In the genomic region with DNA sequence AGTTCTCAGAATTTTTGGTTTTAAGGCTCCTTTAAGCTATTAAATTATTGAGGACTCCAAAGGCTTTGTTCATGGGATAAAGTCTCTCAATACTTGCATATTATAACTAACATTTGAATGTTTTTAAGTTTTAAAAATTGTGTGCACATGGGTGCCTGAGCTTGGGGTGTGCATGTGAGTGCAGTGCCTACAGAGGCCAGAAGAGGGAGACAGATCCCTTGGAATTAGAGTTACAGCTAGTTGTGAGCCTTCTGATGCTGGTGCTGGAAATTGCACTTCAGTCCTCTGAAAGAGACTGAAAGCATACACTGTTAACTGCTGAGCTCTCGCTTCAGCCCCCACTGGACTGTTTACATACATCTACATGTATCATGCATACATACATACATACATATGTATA, we compare ENCODE assay signal across 8 mouse cellular contexts.
DNase-seq lines count a peak whose midpoint lies in the region; ATAC-seq lines count a peak whose summit lies in the region.

No protein-coding gene starts in this region.

- H3K4me3 ChIP-seq in heart, embryonic 12.5 days = no peak overlapping the region
- no peak overlapping the region for H3K4me3 ChIP-seq in embryonic facial prominence, embryonic 11.5 days (ENCODE audit: low read depth, low read length)

- H3K4me2 ChIP-seq in heart, embryonic 12.5 days = no peak overlapping the region
- H3K4me2 ChIP-seq in embryonic facial prominence, embryonic 11.5 days (ENCODE audit: low read depth, low read length) = no peak overlapping the region

- peaks cover 13% of the 10 kb centered on the region for H3K4me1 ChIP-seq in heart, embryonic 12.5 days (replicated peaks)
- H3K4me1 ChIP-seq in embryonic facial prominence, embryonic 11.5 days (ENCODE audit: control insufficient read depth, insufficient read depth, low read length) = 0 out of 2 replicates have a peak, but pooled peaks cover 2% of the 10 kb centered on the region

- intact Hi-C loops in heart, postnatal 14 days (cut with DNase I) = loop anchor here (2.0 to 5.0 kb wide), 2 partner anchors 100 to 265 kb away; a partner anchor contains a TSS

- H3K9ac ChIP-seq in heart, embryonic 12.5 days = no peak overlapping the region
- H3K9ac ChIP-seq in embryonic facial prominence, embryonic 11.5 days (replicated peaks; ENCODE audit: low read length) = no peak overlapping the region

- H3K27ac ChIP-seq in heart, embryonic 12.5 days (ENCODE audit: poor library complexity, severe bottlenecking) = no peak overlapping the region
- H3K27ac ChIP-seq in embryonic facial prominence, embryonic 11.5 days (replicated peaks; ENCODE audit: low read depth, low read length) = no peak overlapping the region

- DNase-seq in heart, postnatal 14 days = peak; percentile 13 to 25
- DNase-seq in A20 (ENCODE audit: low read depth, low spot score) (peak; percentile 64), MEL-GATA-1-ER (ENCODE audit: extremely low read depth, low read depth) (peak; percentile 29)
- DNase-seq in embryonic facial prominence, embryonic 11.5 days (ENCODE audit: low spot score) = peak; percentile 30
- DNase-seq in naive thymus-derived CD4-positive, alpha-beta T cell, adult 2 months (ENCODE audit: low read depth) = peak; percentile 59
- DNase-seq in ovary, postnatal 10 days (ENCODE audit: low spot score) = no peak
- DNase-seq in urinary bladder, postnatal 4 days (ENCODE audit: low spot score in 2 of 2) = no peak

- no peaks in the 10 kb centered on the region for H3K36me3 ChIP-seq in heart, embryonic 12.5 days
- H3K36me3 ChIP-seq in embryonic facial prominence, embryonic 11.5 days (replicated peaks; ENCODE audit: control insufficient read depth, insufficient read depth, low read depth, low read length) = no peaks in the 10 kb centered on the region

- 95% methylated on average over 1 of the region's 1 CpGs for WGBS in heart, embryonic 12.5 days
- 97% methylated on average over 1 of the region's 1 CpGs for WGBS in embryonic facial prominence, embryonic 11.5 days

- H3K27me3 ChIP-seq in heart, embryonic 12.5 days (replicated peaks) = no peaks in the 10 kb centered on the region
- no peaks in the 10 kb centered on the region for H3K27me3 ChIP-seq in embryonic facial prominence, embryonic 11.5 days (ENCODE audit: control insufficient read depth, insufficient read depth, low read length)

- no peak for ATAC-seq in heart, embryonic 12.5 days (ENCODE audit: insufficient number of reproducible peaks, low FRiP score)
- ATAC-seq in embryonic facial prominence, embryonic 11.5 days (replicated peaks; ENCODE audit: insufficient number of reproducible peaks, low FRiP score, low TSS enrichment, low read depth) = no peak

- peaks cover 3% of the 10 kb centered on the region; the same call in 1 of the 2 replicates for H3K9me3 ChIP-seq in heart, embryonic 12.5 days (replicated peaks)
- H3K9me3 ChIP-seq in embryonic facial prominence, embryonic 11.5 days (replicated peaks; ENCODE audit: control insufficient read depth, low read length) = no peaks in the 10 kb centered on the region

Comparison
In these comparisons a context has a peak if more than half of its experiments do, and no peak if none do; other contexts are left out.
1. DNase-seq: peak in heart, postnatal 14 days (2 of 2), A20 (single experiment), MEL-GATA-1-ER (single experiment), embryonic facial prominence, embryonic 11.5 days (single experiment) and naive thymus-derived CD4-positive, alpha-beta T cell, adult 2 months (single experiment); none in ovary, postnatal 10 days (single experiment) and urinary bladder, postnatal 4 days (0 of 2).